Mouse (Mus musculus) liver, embryonic 14.5 days (tissue): ENCODE data around the gene Sel1l3. TPM values are rescaled to one million over a fixed set of nuclear protein-coding genes. Genes with fewer than 3 reads are reported as not detected.

Experiments used
- ATAC-seq: fragments of 200-750 bp; cut with Nextera tagmentation; 2 replicates; pipeline ENCODE4 v1.8.0; 2017; ENCODE audit warnings: moderate number of reproducible peaks, mild to moderate bottlenecking, moderate library complexity; ENCODE audit not compliant: insufficient read depth
- DNase-seq, 3 experiments: peaks; one replicate each; pipeline ENCODE4 v3.0.0-alpha.2; 2012 to 2013; ENCODE audit warnings: low read depth in 3 of 3, low spot score in 3 of 3
- H3K27ac ChIP-seq: fragments of 300-500 bp; sonication (generic); 2 replicates; pipeline ENCODE4 v1.5.1; 2014; ENCODE audit warnings: moderate library complexity, mild to moderate bottlenecking, control low read depth, inconsistent platforms
- H3K27me3 ChIP-seq: fragments of 300-500 bp; sonication (generic); 2 replicates; pipeline ENCODE4 v1.6.1; 2014; ENCODE audit warnings: mild to moderate bottlenecking, low read length, moderate library complexity; ENCODE audit not compliant: control insufficient read depth, insufficient read depth
- H3K36me3 ChIP-seq: fragments of 300-500 bp; sonication (generic); replicated peaks from 2 replicates; pipeline ENCODE4 v1.6.1; 2014; ENCODE audit warnings: low read depth; ENCODE audit not compliant: control insufficient read depth, insufficient read depth
- H3K4me1 ChIP-seq, 2 experiments: fragments of 200-500 bp in 1 of 2; fragments of 300-500 bp in 1 of 2; sonication (generic) in 1 of 2; replicated peaks; 2 replicates each; pipeline ENCODE4 v1.6.1; 2012 to 2014; ENCODE audit warnings: antibody characterized with exemption in 1 of 2, inconsistent platforms in 1 of 2, low read length in 1 of 2; ENCODE audit not compliant: control insufficient read depth in 2 of 2, insufficient read depth in 2 of 2
- H3K4me2 ChIP-seq: fragments of 300-500 bp; sonication (generic); 2 replicates; pipeline ENCODE4 v1.6.1; 2014; ENCODE audit warnings: low read depth, mild to moderate bottlenecking, control low read depth, moderate library complexity
- H3K4me3 ChIP-seq, 2 experiments: fragments of 200-500 bp in 1 of 2; fragments of 300-500 bp in 1 of 2; sonication (generic) in 1 of 2; 2 replicates each; pipeline ENCODE4 v1.5.1; 2012 to 2014; ENCODE audit warnings: low read depth in 2 of 2, low read length in 2 of 2, mild to moderate bottlenecking in 2 of 2, control low read depth in 1 of 2, inconsistent platforms in 1 of 2, moderate library complexity in 1 of 2; ENCODE audit not compliant: insufficient read depth in 1 of 2
- H3K9ac ChIP-seq: fragments of 300-500 bp; sonication (generic); replicated peaks from 2 replicates; pipeline ENCODE4 v1.6.1; 2014; ENCODE audit warnings: mild to moderate bottlenecking, control low read depth, moderate library complexity
- H3K9me3 ChIP-seq: fragments of 300-500 bp; sonication (generic); 2 replicates; pipeline ENCODE4 v1.6.1; 2016; ENCODE audit warnings: low read length, mixed read lengths; ENCODE audit not compliant: control insufficient read depth
- CTCF ChIP-seq: IDR thresholded peaks from 2 replicates; pipeline ENCODE4 v1.5.1; 2016; ENCODE audit warnings: antibody characterized with exemption, low read depth, control low read depth
- EP300 ChIP-seq: IDR thresholded peaks from 2 replicates; pipeline ENCODE4 v1.6.1; 2016; ENCODE audit warnings: antibody characterized with exemption, low read depth
- WGBS: fragments of 180-500 bp; shearing (Covaris S2); extraction: QIAGEN DNeasy Blood & Tissue Kit; methylation state at CpG from one replicate; pipeline ENCODE4 v1.1.7; 2014; ENCODE audit not compliant: insufficient replicate concordance; 5-methylcytosine and 5-hydroxymethylcytosine counted together
- polyA plus RNA-seq, 2 experiments: library from polyadenylated mRNA; depleted of rRNA in 1 of 2; stranded (reverse) in 1 of 2; unstranded in 1 of 2; fragments of >200 nt; fragmentation: Nextera tagmentation in 1 of 2; extraction: Ambion mirVana in 1 of 2; gene quantifications; 2 replicates each; pipeline versions ENCODE4 v1.2.1 to v1.2.3; 2012 to 2014

The Sel1l3 gene
- polyA plus RNA-seq, 2 experiments = 0.03 to 0.10 TPM

DNA sequence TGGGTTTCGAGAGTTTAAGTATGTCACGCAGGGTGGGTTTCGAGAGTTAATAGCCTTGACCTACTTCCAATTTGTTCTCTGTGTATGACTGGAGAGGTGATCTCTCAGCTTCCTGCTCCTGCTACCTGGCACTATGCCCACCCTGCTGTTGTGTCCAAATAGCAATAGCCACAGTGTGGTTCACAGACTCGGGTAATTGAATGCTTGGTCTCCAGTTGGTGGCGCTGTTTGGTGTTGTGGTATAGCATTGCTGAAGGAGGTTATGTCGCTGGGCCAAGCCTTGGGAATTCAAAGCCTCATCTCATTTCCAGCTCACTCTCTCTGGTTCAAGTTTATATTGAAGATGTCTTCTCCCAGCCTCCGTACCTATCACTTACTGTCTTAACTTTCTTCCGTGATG is 108.0 kb downstream of the Sel1l3 start:
- DNase-seq = no peak
- TF ChIP-seq EP300 = no peak
- TF ChIP-seq CTCF = no peak
- H3K4me2 ChIP-seq = no peak overlapping the region
- ATAC-seq = no peak
- no peak overlapping the region for H3K4me3 ChIP-seq
- no peaks in the 10 kb centered on the region for H3K4me1 ChIP-seq
- H3K9me3 ChIP-seq = no peaks in the 10 kb centered on the region
- no peak overlapping the region for H3K9ac ChIP-seq
- no peaks in the 10 kb centered on the region for H3K27me3 ChIP-seq
- H3K36me3 ChIP-seq = no peaks in the 10 kb centered on the region
- no peak overlapping the region for H3K27ac ChIP-seq
- WGBS = 64% methylated on average over 8 of the region's 8 CpGs

GRCm38 (mm10) chr5:53104177-53104855 is 109.4 kb downstream of the Sel1l3 start:
- TF ChIP-seq CTCF = no peak
- TF ChIP-seq EP300 = no peak
- H3K36me3 ChIP-seq = no peaks in the 10 kb centered on the region
- no peak overlapping the region for H3K27ac ChIP-seq
- H3K4me1 ChIP-seq = no peaks in the 10 kb centered on the region
- ATAC-seq (no peak), DNase-seq (no peak)
- no peak overlapping the region for H3K4me2 ChIP-seq
- H3K27me3 ChIP-seq = no peaks in the 10 kb centered on the region
- H3K9me3 ChIP-seq = no peaks in the 10 kb centered on the region
- H3K4me3 ChIP-seq = no peak overlapping the region
- WGBS = 63% methylated on average over 13 of the region's 13 CpGs
- no peak overlapping the region for H3K9ac ChIP-seq

- Histone ChIP-seq H3K4me2 (no peak overlapping the region), H3K36me3 (no peaks in the 10 kb centered on the region), H3K27ac (no peak overlapping the region), H3K9ac (no peak overlapping the region), H3K27me3 (no peaks in the 10 kb centered on the region), H3K4me1 (no peaks in the 10 kb centered on the region), H3K4me3 (no peak overlapping the region), H3K9me3 (no peaks in the 10 kb centered on the region)
- TF ChIP-seq EP300 (no peak), CTCF (no peak)
- ATAC-seq = no peak
- DNase-seq = no peak
- 62% methylated on average over 12 of the region's 12 CpGs for WGBS
Observed at GRCm38 (mm10) chr5:53101848-53102473, 111.8 kb downstream of the Sel1l3 start.

- DNase-seq (no peak), ATAC-seq (no peak)
- Histone ChIP-seq H3K27ac (no peak overlapping the region), H3K4me3 (no peak overlapping the region), H3K4me2 (no peak overlapping the region), H3K4me1 (no peaks in the 10 kb centered on the region), H3K27me3 (no peaks in the 10 kb centered on the region), H3K9ac (no peak overlapping the region), H3K36me3 (no peaks in the 10 kb centered on the region), H3K9me3 (no peaks in the 10 kb centered on the region)
- no peak for TF ChIP-seq EP300
- no peak for TF ChIP-seq CTCF
- WGBS = 39% methylated on average over 3 of the region's 3 CpGs
Observed at GRCm38 (mm10) chr5:53091331-53091730, 122.4 kb downstream of the Sel1l3 start.

DNA sequence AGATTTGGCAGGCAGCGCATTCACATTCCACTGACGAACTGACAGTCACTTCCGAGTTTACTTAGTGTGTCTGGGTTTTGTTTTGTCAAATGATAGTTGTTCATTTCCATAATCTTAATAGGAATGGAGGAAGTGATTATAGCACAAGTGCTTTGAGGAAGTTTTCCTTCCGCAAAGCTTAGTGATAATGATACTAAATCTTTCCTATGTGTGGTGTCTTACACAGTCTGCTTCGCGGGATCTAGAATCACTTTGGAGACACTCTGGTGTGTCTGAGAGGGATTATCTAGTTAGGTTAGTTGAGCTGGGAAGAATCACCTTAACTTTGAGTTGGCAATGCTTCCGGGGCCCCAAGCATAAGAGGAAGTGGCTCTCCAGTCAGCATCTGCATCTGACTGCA is 126.3 kb downstream of the Sel1l3 start:
- Histone ChIP-seq H3K4me3 (no peak overlapping the region), H3K9ac (no peak overlapping the region), H3K4me2 (no peak overlapping the region), H3K27ac (no peak overlapping the region), H3K4me1 (peaks cover 0 to 1% of the 10 kb centered on the region in 2 experiments; a peak in 1 of 4 replicates), H3K36me3 (no peaks in the 10 kb centered on the region), H3K27me3 (no peaks in the 10 kb centered on the region), H3K9me3 (no peaks in the 10 kb centered on the region)
- WGBS = 70% methylated on average over 7 of the region's 7 CpGs
- DNase-seq = no peak
- no peak for TF ChIP-seq EP300
- TF ChIP-seq CTCF = no peak
- no peak for ATAC-seq
